Mouse (Mus musculus) lung, adult 2 months (tissue): ENCODE data around the gene Shh. TPM values are rescaled to one million over a fixed set of nuclear protein-coding genes. Genes with fewer than 3 reads are reported as not detected.

Experiments used
- DNase-seq: peaks from one replicate; pipeline ENCODE4 v3.0.0; 2022
- H3K4me1 ChIP-seq: fragments of 200-500 bp; 2 replicates; pipeline ENCODE4 v1.6.1; 2011; ENCODE audit warnings: low read length; ENCODE audit not compliant: control insufficient read depth, insufficient read depth
- H3K4me3 ChIP-seq: fragments of 200-500 bp; replicated peaks from 2 replicates; pipeline ENCODE3; 2011; ENCODE audit warnings: low read depth, mild to moderate bottlenecking, control low read depth, low read length; ENCODE audit errors: extremely low read depth
- CTCF ChIP-seq: fragments of 200-500 bp; IDR thresholded peaks from 2 replicates; pipeline ENCODE4 v1.5.1; 2011; ENCODE audit warnings: mild to moderate bottlenecking, low read length, control low read depth; ENCODE audit not compliant: insufficient read depth
- POLR2A ChIP-seq: fragments of 200-500 bp; IDR thresholded peaks from 2 replicates; pipeline ENCODE4 v1.6.1; 2011; ENCODE audit warnings: low read depth, mild to moderate bottlenecking, control low read depth, low read length, borderline replicate concordance; ENCODE audit errors: extremely low read depth
- WGBS: fragments of 180-500 bp; shearing (Covaris S2); methylation state at CpG from one replicate; pipeline ENCODE4 v1.1.7; 2018; 5-methylcytosine and 5-hydroxymethylcytosine counted together
- polyA plus RNA-seq: library from polyadenylated mRNA; depleted of rRNA; stranded (reverse); fragments of >200 nt; gene quantifications from 2 replicates; pipeline ENCODE4 v1.2.3, GENCODE M21; 2012

The Shh gene
- polyA plus RNA-seq, 1 experiment = 7.7 TPM

DNA sequence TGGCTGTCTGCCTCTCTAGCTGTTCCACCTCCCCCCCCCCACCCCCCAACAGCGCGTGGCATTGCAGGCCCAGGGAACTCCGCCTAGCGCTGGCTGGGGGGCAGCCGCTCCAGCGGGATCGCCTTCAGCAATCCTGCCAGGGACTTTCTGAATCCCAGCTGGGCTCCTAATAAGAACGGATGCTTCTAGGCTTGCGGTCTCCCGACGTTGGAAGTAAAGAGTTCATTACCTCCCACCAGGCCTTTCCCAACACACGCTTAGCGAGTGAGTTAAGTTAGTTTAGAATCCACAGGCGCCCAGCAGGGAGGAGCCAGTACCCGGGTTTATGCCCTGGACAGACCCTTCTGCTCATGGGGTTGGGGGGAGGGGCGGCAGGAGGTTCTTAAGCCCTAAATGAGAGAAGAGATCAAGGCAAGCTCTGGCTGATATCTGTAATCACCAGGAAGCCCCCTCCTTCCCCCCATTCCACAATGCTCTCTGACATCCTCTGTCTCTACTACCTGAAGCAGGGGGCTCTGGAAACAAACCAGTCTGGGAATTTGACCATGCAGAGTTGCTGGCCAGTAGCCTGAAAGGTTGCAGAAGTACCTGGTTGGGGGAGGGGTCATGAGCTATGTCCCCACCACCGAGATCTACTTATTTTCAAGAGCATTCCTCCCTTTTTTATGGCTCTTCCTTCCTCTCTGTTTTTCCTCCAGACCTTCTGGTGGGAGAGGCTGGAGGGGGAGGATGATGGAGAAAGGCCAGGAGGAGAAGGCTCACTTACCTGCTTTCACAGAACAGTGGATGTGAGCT is 6.3 kb downstream of the Shh start:
- DNase-seq = peak; percentile 28
- 3% methylated on average over 17 of the region's 17 CpGs for WGBS
- H3K4me1 ChIP-seq = peaks cover 2% of the 10 kb centered on the region; the same call in 1 of the 2 replicates
- no peak overlapping the region for H3K4me3 ChIP-seq
- TF ChIP-seq POLR2A = no peak
- TF ChIP-seq CTCF = no peak

DNA sequence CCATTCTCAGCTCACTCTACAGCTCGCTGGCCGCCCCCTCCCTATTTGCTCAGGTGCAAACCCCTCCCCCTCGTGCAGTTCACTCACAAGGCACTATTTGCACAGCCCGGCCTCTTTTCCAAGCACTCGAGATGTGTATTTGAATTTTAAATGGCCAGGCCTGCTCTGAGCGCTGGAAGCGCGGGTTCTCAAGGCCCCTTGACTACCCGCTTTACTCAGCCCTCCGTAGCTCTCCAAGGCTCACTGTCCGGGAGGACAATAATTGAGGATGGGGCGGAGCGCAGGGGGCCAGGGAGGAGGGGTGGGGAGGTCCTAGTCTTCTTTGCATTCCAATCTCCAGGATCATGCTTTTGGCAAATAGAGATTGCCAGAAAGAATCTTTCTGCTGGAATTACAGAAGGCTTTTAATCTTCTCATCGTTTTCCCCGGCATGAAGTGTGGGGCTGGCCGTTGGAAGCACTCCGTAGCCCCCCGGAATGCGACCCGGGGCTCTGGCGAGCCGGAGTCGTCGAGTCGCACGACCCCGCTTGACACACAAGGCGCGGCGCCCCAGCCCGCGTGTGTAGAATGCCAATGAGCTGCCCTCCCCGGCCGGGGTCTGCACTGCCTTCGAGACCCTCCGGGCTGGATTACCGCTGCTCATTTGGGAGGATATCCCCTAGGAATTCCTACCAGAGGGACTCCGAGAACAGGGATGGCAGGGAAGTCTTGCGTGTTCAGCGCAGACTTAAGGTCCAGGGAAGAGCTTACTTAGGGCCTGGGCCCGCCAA is 7.4 kb downstream of the Shh start:
- WGBS = 5% methylated on average over 41 of the region's 41 CpGs
- peaks cover 2% of the 10 kb centered on the region; the same call in 1 of the 2 replicates for H3K4me1 ChIP-seq
- H3K4me3 ChIP-seq = no peak overlapping the region
- DNase-seq = peak; percentile 71
- TF ChIP-seq CTCF (no peak), POLR2A (no peak)

DNA sequence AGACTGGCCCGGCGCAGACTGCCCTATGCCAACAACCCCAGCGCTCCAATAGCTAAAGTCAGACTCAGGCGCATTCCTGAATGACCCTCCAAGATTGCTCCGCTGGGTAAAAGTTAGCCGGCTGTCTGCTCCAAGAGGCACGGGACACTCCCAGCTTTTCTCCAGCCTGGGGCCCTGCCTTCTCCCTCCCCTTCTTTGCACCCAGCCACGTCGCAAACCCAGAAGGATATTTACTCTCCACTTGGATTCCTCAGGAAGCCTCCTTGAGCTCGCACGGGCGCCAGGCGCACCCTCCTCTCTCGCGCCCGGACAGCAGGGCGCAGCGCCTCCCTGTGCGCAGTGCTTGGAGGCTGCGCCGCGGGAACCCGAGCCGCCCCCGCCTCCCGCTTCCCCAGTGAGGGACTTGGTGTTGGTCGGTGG is 8.2 kb downstream of the Shh start:
- TF ChIP-seq POLR2A (peak; percentile 3; the same call in 1 of the 2 replicates), CTCF (no peak)
- peak overlapping the region; percentile 8 for H3K4me3 ChIP-seq
- peak; percentile 75 for DNase-seq
- WGBS = under 1% methylated on average over 27 of the region's 27 CpGs
- H3K4me1 ChIP-seq = peaks cover 2% of the 10 kb centered on the region; the same call in 1 of the 2 replicates

DNA sequence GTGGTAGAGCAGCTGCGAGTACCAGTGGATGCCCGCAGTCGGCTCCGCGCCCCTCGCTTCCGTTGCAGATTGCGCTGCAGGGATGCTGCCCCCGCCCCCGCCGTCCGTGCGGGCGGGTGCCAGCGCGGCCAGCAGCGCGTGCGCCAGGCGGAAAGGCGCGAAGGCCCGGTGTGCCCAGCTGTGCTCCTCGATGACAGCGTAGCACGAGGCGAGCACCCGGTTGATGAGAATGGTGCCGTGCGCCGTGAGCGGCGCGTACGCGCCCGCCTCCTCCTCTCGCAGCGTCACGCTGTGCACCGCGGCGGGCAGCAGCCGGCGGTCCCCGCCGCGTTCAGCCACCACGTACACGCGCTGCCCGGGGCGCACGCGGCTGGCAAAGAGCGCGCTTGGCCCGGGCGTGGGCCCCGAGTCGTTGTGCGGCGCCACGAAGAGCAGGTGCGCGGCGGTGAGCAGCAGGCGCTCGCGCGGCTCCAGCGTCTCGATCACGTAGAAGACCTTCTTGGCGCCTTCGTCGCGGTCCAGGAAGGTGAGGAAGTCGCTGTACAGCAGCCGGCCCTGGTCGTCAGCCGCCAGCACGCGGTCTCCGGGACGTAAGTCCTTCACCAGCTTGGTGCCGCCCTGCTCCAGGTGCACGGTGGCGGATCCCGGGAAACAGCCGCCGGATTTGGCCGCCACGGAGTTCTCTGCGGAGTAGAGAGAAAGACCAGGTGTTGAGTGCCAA is 9.0 kb downstream of the Shh start:
- H3K4me3 ChIP-seq = peak overlapping the region; percentile 8
- DNase-seq = peak; percentile 62
- 0 out of 2 replicates have a peak, but pooled peaks cover 2% of the 10 kb centered on the region for H3K4me1 ChIP-seq
- 1% methylated on average over 95 of the region's 95 CpGs for WGBS
- TF ChIP-seq CTCF (no peak), POLR2A (no peak)

DNA sequence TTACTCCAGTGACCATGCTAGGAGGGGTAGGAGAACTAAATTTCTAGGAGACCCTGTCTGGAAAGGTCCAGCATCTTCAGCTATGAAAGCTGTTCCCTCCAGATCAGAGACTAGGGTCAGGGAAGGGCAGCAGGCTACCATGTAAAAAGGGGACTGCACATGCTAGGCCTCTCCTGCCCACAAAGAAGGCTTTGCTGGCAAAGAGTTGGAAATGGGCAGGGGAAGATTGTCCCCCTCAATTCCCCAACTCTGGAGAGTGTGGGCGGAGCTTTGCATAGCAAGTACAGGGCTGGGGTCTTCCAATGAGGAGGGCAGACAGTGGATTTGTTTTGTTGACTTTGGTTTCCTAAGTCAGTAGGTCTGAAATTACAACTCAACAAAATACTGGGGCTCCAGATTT is 10.7 kb downstream of the Shh start:
- TF ChIP-seq POLR2A = no peak
- H3K4me3 ChIP-seq = no peak overlapping the region
- H3K4me1 ChIP-seq = 0 out of 2 replicates have a peak, but pooled peaks cover 2% of the 10 kb centered on the region
- DNase-seq = peak; percentile 1
- 78% methylated on average over 1 of the region's 1 CpGs for WGBS

DNA sequence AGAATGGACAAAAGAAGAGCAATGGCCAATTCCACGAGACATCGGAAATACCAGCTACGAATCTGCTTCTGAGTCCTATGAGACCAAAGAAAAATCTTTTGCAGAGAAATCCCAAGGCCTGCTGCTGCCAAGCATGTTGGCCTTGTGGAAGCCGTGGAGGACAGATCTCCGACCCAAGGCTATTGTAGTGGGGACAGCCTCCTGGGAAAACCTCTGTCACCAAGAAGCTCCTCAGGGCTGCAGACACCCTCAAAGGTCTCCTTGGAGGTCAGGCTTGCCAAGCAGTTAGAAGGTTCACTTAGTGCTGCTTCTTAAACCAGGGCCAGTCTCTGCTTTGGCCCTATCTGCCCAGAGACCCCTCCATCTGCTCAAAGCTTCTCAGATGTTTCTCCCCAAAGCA is 11.3 kb downstream of the Shh start:
- TF ChIP-seq POLR2A (no peak), CTCF (no peak)
- no peak for DNase-seq
- H3K4me3 ChIP-seq = no peak overlapping the region
- WGBS = 77% methylated on average over 5 of the region's 5 CpGs
- 0 out of 2 replicates have a peak, but pooled peaks cover 2% of the 10 kb centered on the region for H3K4me1 ChIP-seq

DNA sequence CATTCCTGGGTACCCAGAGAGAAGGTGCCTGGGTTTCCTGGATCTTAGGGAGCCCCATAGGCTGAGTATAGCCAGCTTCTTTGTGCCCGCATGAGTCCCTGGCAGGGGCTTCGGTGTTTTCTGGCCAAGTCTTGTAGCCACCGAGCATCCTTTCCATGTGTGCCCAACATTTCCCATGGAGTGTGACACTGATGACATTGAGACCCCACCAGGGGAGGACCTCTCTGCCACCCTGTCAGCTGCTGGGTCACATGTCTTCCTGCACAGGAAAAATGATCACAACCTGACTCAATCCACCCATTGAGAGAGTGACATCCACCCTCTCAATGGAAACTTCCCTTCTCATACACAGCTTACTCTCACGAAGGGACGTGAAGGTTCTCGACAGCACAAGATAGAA is 12.5 kb downstream of the Shh start:
- 86% methylated on average over 6 of the region's 6 CpGs for WGBS
- TF ChIP-seq CTCF = no peak
- no peak for TF ChIP-seq POLR2A
- Histone ChIP-seq H3K4me3 (no peak overlapping the region), H3K4me1 (no peaks in the 10 kb centered on the region)
- no peak for DNase-seq

DNA sequence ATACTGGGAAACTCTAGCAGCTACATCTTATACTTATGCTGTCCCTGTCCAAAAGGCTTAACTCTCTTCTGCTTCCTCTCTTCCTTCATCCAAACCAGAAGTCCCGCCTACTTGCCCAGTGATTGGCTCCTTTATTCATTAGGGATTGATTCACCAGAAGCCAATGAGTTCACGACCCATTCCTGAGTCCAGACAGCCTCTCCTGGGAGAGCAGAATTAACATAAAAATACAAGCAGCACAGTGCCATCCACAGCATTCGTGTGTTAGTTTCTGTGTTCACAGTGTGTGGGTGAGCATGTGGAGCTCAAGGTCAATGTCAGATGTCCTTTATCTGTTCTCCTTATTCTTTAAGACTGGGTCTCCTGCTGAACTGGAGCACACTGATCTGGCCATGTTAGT is 13.5 kb downstream of the Shh start:
- no peak for DNase-seq
- TF ChIP-seq POLR2A (no peak), CTCF (no peak)

DNA sequence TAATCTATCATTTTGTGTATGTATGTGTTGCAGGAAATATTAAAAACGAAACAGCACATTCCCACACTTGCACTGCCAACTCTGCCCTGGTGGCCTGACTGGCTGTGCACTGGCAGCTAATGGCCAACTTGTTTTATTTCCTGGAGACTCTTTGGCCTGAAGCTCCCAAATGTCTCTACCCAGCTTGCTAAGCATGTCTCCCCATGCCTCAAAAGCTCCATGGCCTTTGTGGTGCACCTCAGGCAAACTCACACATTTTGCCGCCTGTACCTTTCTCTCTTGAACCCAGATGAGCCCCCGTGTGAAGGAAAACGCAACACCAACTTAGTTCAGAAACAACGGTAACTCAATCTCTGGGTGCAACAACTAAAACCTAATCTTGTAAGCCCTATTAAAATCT is 14.0 kb downstream of the Shh start:
- Histone ChIP-seq H3K4me1 (no peaks in the 10 kb centered on the region), H3K4me3 (no peak overlapping the region)
- 83% methylated on average over 5 of the region's 5 CpGs for WGBS
- DNase-seq = no peak
- TF ChIP-seq POLR2A = no peak
- no peak for TF ChIP-seq CTCF

More for the DNA sequence above, 13.5 kb downstream of the Shh start:
- no peaks in the 10 kb centered on the region for H3K4me1 ChIP-seq
- H3K4me3 ChIP-seq = no peak overlapping the region
- 44% methylated on average over 3 of the region's 3 CpGs for WGBS
